Mouse (Mus musculus) adrenal gland, adult (tissue): Measurements from ENCODE around the gene Ttll11.

ENCODE experiments used
- DNase-seq, 2 experiments: peaks; one replicate each; pipeline ENCODE4 v3.0.0; 2022 to 2023; ENCODE audit warnings: low spot score in 1 of 2; ENCODE audit not compliant: inconsistent age in 2 of 2

Ttll11 gene

DNA sequence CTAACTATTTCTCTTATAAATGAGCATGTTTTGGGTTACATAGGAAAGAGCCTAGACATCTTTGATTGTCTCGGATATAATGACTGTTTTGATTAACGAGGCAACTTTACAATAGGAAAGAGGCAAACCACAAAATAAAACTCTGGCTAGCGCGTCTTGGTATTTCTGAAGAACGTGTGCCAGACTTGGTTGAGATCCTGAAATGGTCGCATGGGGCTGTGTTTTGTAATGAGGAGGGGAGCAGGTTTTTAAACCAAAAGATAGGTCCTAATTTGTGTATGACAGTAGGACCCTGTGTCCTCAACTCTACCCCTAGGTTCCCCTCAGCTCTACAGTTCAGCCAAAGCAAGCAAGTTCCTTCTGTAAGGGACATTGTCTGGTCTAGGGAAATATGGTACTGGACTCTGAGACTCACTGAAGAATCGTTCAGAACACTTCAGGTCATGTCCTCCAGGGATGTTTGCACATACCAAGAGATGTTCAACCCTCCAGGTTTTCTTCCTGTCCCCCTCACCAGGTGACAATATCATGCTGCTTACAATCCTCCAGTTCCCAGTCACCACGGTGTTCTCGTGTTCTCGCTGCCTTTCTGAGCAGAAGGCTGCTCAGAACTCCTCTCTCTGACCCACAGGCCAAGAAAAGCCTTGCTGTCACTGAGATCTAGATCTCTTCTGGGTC lies 147.7 kb downstream of the Ttll11 start:
- DNase-seq, result no peak

DNA sequence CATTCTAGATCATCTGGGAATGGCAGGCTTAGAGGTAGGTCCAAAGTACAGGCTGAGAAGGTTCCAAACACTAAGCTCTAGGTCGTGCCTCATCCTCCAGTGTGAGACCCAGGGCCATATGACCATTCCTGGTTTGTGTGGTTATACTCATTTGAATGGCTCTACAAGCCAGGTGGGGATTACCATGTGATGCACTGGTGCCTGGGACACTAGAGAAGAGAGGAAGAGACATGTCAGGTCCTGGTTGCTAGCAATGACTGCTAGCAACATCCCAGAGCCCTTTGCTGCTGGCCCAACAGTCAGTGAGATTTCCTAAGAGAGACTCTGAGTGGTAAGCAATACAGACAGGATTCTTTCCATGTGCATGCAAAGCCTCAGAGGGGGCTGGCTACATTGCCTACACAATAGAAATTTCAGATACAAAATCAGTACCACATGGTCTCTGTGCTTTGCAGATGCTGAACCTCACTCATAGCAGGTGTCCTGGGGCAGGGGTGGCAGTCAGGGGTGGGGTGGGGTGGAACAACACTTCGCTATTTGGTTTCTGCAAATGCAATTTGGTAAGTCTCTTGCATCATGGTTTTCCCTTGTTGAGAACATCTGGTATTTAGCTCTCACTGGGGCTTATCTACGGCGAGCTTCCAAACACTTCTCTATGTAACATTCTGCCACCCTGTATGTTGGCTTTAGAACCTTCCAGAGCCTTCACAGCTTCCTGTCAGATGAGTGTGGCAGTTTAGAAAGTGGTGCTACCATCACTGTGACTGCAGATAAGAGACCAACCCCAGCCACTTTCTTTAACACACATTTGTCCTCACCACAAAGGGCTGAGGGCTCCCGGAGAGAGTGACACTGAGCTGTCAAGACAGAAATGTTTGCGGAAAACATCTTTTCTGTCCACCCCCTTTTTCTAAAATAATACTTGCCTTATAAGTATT lies 148.5 kb downstream of the Ttll11 start:
- DNase-seq, result no peak

DNA sequence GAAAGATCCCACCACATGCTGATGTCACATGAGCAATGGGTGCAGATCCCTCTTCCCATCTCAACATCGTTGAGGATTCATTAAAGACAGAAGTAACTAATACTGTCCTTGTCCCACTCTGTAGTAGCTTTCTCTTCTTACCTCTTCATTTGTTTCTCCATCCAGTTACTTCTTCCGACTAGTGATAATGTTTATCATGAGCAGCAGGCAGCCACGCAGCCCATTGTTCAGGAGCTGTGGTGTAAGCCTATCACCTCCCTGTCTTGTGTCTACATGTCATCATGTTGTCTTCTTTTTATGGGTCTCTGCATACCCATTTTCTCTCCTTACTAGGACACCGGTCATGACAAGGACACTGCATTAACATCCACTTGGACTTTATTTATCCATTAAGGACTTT lies 150.6 kb downstream of the Ttll11 start:
- DNase-seq, result no peak

DNA sequence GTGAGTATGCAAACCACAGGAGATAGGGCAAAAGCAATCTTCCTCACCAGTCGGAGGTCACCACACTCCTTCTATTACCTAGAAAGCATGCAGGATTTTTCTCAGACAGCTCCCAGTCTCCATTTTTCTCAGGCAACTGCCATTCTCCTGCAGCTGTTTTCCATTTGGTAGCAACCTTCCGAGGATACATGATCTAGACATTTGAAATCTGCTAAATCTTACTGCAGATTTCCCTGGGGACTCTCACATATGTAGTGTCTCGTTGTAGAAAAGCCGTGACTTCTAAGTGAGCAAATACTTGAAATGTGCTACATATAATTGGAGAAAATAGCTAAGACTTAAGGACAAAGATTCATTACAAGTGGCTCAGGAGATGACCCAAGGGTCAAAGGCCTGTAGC lies 151.8 kb downstream of the Ttll11 start:
- no peak for DNase-seq

DNA sequence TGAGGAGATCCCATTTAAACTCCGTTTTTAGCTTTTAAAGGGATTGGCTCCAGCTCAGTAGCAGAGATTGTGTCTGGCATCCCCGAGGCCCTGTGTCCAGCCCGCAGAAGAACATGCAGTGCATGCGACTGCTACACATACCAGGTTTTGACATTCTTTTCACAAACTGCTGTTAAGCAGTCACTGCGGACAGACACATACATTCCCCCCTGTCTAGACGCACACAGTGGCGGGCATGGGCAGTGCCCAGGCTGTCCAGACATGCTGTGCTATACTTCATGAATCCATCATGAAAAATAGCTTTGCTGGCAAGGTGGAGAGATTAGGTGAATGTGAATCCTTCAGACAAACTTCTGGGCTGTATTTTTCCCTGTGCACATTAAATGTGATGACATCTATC lies 154.6 kb downstream of the Ttll11 start:
- no peak for DNase-seq

DNA sequence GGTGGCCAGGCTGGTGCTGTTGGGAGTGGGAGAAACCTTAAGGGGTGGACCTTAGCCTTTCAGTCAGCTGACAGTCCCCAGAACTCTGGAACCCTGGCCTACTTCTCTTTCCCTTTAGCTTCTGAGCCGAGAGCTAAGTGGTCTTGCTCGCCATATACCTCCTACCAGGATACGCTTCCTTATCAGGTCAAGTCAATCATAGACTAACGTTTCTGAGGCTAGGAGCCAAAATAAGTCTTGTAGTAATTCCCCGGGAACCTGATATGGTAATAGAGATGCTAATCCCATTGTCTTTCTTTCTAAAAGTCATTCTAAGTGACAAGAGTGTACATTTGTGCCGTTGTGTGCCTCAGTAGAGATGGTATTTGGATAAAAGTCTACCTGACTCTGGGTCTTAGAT lies 156.1 kb downstream of the Ttll11 start:
- DNase-seq, result no peak

DNA sequence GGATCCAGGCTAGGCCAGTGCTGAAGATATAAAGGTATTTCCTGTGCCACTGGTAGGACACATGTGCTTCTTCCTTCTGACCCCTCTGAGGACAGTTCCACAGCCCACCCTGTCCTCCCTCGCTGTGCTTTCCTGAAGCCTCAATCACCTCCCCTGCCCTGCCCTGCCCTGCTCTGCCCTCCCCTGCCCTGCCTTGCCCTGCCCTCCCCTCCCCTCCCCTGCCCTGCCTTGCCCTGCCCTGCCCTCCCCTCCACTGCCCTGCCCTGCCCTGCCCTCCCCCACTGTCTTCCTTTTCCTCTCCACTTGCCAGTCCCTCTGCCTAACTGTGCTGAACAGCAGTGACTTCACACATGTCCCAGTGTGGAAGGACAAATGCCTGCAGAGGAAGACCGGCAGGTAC lies 160.8 kb downstream of the Ttll11 start:
- DNase-seq, result no peak

DNA sequence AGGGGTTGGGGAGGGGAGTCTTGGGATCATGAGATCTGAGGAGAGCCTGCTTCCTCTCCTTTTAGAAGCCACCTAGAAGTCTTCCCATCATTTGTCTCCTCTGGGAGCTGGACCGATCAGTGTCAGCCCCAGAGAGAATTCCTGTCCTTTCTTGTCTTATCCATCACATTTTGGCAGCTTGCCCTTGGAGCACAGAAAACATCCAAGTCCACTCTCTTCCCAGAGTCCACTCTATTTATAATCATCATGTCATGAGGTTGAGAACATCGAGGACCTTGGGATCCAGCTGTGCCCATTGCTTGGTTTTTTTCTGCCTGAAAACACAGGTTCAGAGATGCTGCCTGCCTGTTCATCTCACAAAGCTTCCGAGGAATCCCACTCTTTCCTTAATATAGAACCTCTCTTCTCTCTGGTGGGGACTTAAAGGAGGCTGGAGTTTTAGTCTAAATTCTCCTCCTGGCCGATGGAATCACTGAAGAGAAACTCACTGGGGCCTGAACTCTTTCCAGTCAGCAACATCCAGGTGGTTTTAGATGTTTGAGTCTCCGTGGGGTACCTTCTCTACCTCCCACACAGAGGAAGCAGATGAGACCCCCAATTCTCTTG lies 163.6 kb downstream of the Ttll11 start:
- DNase-seq, result peak; percentile 71 to 77

DNA sequence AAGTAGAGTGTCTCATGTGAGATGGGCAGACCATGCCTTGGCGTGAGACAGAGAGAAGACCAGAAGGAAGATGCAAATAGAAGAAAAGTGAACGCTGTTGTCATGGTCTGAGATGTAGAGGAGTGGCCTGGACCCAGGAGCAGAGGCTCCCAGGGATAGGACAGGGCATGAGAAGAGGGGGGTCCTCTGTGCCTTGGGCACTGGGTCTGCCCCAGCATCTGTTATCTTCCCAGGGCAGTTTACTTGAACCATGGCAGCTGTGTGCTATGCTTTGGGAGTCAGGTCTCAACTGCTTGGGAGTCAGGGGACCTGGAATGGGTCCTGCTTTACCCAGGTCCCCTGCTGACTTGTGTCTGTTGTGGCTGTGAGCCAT lies 167.2 kb downstream of the Ttll11 start:
- DNase-seq, result no peak

DNA sequence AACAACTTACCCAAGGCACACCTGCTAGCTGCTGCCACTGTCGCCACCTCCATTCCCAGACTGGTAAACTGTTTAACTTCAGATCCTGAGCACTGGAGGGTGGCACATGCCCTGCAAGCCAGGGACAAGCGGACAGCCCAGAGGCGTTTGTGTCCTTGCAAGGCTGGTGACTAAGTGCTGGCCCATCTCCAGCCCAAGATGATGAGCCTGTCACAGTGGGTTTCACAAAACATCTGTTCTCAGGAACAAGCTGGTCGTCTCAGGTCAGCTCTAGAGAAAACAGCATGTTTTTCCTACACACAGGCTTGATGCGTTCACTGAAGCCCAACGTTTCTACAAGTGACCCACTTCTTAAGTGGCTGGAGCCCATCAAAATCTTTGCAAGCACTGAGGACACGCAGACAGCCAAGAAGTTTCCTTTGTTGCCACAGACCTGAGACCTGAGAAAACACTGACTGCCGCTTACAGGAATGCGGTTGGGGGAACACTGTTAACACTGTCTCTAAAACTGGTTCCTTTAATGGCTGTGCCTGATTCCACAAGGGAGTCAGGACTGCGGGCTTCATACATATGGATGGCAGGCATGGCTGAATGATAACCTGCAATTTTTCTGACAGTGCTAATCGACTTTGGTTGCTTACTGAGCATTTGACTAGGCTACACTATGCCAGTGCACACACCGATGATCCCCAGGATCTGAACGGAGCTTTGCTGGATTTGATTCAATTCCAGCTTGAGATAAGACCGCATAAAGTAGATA lies 167.7 kb downstream of the Ttll11 start:
- peak; percentile 91 to 95 for DNase-seq

DNA sequence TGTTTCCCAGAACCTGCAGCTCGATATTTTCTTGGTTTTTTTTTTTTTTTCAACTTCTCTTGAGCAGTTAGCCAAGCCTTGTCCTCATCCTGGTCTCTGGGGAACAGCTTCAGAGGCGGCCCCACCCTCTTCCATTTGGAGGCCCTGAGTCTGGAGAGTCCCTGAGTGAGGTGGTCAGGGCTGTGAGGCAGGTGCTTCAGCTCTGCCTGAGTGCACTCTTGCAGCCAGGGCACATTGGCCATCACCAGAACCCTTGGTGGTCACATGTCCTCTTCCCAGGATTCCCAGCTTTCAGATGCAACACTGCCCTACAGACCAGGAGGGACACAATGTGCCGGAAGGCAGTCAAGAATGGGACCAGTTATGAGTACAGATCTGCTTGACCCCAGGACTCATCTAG lies 169.7 kb downstream of the Ttll11 start:
- no peak for DNase-seq

DNA sequence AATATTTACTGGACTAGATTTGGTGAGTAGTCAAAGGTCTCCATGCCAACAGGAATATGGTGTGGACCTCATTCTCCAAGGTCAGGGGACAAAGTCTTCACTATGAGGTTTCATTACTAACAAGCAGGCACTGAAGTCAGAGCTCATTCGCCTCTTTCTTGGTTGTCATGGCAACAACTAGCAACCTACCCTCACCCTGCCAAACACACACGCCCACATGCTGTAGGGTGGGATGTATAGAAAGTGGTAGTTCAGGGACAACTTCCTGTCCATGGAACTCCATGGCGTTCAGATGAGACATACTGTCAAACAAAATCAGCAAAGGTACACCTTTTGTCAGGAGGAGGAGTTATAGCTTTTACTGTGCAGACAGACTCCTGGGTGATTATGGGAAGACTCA lies 170.6 kb downstream of the Ttll11 start:
- no peak for DNase-seq

DNA sequence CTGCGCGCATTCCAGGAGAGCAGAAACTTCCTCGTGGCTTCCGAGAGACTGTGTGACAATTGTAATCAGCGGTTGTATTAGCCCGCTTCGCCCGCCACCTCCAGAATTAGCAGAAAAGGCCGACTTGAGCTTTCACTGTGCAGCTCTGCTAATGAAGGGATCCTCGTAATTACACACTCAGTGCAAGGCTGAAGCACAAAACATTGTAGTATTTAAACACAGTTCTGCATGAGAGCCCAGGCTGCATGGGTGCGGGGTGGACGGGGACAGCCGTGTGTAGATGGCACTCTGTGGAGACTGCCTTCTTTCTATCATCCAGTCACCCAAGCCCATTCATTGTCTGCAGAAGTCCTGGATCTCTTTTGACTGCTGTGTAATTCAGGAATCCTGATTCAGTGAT lies 173.8 kb downstream of the Ttll11 start:
- no peak for DNase-seq

DNA sequence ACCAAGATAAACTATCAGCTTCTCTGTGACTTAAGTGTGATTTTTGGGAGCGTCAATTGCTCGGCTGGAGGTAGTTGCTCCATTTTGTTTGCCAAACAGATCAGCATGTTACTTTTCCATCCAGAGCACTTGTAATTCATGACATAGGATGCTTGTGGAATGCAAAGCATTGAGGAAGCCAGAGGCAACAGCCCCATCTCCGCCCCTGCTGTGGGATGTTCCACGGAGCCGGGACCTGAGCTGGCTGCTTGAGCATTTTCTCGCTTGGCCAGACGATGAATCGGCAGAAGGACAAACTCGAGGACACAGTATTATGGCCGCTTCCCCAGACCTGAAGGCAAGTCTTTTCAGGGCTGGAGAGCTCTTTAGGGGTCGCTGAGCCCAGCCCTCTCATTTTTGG lies 176.6 kb downstream of the Ttll11 start:
- no peak for DNase-seq

DNA sequence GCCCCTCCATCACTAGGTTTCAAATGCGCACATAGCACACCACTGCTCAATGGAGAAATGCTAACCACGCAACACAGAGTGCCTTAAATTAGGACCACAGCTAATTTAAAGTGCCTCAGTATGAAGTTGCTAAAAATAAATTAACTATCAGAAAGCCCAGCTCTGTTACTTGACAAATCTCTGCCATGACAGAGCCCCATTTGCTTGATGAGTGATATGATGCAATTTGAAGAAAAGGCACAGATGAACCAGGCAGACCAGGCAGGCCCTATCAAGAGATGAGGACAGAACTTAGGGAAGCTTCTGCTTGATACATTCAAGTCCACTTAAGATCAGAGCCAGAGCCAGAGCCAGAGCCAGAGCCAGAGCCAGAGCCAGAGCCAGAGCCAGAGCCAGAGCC lies 178.0 kb downstream of the Ttll11 start:
- DNase-seq, result no peak

DNA sequence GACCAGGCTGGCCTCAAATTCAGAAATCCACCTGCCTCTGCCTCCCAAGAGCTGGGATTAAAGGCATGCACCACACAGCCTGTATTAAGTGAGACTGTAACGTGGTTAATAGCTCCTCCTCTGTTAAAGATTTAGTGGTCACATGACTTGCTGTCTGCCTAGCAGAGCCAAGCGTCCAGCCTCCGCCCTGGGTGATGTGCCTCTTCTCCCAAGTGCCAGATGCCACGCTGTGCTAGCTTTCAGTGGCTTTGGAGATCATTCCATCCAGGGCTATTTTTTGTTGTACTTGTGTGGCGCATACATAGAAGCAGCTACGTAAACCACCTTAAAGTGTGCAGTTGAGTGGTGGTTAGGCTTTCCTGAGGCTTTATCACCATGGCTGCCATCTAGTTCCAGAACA lies 180.6 kb downstream of the Ttll11 start:
- no peak for DNase-seq

DNA sequence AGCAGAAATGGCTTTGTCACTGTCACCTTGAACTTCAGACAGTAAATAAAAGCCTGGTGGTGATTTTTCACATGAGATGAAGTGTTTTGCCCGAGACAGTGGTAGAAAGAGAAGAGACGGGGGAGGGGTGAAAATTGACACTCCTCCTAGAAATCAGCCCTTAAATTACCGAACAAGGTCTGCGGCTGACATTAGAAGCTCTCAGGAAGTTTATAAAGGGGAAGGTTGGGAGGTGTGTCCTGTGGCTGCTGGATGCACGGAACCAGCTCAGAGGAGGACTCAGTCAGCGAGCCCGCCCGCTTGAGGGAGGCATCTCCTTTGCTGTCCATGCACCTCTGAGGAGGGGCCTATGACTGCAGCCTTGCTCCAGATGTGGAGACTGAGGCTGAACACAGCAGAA lies 181.7 kb downstream of the Ttll11 start:
- peak; percentile 29 to 67 for DNase-seq

DNA sequence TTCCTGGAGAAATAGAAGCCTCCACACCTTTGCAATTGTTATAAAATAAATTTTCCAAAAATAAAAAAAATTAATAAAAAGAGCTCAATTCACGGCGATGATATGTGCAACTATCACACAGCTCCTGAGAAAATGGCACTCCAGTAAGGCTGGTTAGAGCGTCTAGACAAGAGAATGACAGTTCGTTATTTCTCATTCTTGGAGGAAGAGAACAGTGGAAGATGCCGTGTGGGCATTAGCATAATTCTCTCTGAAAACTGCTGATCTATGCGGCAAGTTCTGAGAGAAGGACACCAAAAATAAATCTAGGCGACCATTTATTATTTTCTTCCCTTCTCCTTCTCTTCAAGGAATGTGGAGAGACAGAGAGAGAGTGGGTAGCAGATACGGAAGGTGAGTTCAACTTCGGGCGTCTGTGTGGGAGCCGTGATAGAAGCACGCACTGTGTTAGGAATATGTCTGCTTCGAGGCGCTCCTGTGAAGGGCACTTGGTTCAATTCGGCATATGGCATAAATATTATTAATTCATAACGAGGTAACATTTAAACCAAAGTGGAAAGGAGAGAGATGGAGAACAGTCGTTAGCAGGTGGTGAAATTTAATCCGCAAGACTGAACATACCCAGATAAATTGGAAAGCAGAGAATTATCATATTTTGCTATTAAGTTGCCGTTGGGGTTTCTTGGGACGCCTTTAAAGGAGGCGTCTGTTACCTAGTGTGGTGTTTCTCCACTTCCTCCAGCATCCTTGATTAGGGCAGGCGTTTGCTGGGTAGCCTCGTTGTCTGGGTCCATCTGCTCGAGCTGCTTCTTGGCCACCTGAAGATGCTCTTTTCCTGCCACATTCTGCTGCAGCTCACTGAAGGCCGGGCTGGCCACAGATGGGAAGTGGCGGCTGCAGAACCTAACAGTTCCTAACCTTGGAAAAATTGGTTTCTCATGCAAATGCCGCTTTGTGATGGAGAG lies 190.1 kb downstream of the Ttll11 start:
- no peak for DNase-seq

DNA sequence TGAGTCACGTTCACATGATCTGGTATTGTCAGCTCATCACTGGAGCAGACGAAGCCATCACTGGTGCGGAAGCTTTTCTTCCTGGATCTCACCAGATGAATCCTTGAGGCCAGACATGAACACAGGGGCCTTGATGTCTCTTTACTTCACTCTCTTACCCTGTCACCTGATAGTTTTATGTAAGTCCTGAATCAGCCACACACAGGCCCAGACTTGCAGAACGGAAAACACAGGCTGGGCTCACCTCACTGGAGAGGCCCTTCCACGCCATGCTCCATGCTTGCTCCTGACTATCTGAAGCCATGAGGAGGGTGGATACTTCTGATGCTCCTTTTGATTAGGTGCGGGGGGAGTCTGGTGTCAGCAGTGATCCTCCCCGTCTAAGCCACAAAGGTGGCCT lies 193.8 kb downstream of the Ttll11 start:
- no peak for DNase-seq

DNA sequence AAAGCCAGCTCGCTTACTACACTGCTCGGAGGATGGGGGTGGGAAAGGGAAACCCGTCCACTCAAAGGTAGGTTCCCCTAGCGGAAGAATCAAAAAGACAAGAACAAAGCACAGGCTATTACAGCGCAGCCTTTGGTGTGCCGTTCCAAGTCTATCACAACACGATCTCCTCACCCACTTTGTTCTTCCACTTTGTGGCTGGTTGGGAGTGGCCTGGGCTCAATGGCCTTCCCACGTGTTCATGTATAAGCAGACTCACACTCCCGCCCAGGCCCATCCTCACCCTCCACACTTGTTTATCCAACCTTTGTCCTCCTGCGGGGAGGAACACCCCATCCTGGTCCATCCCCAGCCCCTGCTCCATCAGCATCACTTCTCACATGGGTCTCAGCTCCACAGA lies 196.3 kb downstream of the Ttll11 start:
- no peak for DNase-seq
